ENCODE assay signal across 17 mouse cellular contexts in genomic region chr1:127514479-127514878, GRCm38 (mm10).
DNase-seq lines count a peak whose midpoint lies in the region; ATAC-seq and TF ChIP-seq lines count a peak whose summit lies in the region.
"Had no signal": no experiment of that assay in that cellular context is flagged by ENCODE, and none has a peak within 500 bp of the region (broad histone marks: within the 10 kb centered on the region; RNA-seq: fewer than 3 reads in every experiment).

No protein-coding gene starts in this region.

- DNase-seq in lung, postnatal 10 days: peak; percentile 12
- DNase-seq in lung, postnatal 0 days (ENCODE audit: low spot score): no peak
- no peak for DNase-seq in T-cell, adult 2 months (ENCODE audit: low spot score)
- no peak for DNase-seq in left cerebral cortex, adult 9 months (ENCODE audit: low spot score in 2 of 2)
- DNase-seq in right cerebral cortex, postnatal 10 days (ENCODE audit: low spot score in 2 of 2): no peak
- DNase-seq: cerebellum, adult 11 months; cerebellum, postnatal 36 days; kidney, adult 9 months; liver, embryonic 13.5 days; right cerebral cortex, adult 18-20 months had no signal

- ATAC-seq in lung, postnatal 0 days: no peak
- peak; percentile 82 for ATAC-seq in granulocyte monocyte progenitor cell, adult 5-6 weeks (replicated peaks; ENCODE audit: poor library complexity, severe bottlenecking)
- ATAC-seq: forebrain, embryonic 14.5 days had no signal

- H3K9me3 ChIP-seq in lung, postnatal 0 days (ENCODE audit: low read length): no peaks in the 10 kb centered on the region
- H3K9me3 ChIP-seq: midbrain, embryonic 15.5 days had no signal

- H3K27ac ChIP-seq in lung, postnatal 0 days (ENCODE audit: low read length): no peak overlapping the region
- H3K27ac ChIP-seq in small intestine, adult 2 months (ENCODE audit: insufficient read depth, low read depth, low read length): peak overlapping the region; percentile 51
- H3K27ac ChIP-seq: liver, embryonic 13.5 days; macrophage; midbrain, embryonic 15.5 days had no signal

- 77% methylated on average over 3 of the region's 3 CpGs for WGBS in lung, postnatal 0 days
- WGBS in small intestine, adult 2 months: 70% methylated on average over 3 of the region's 3 CpGs

- no peak overlapping the region for H3K9ac ChIP-seq in lung, postnatal 0 days (replicated peaks; ENCODE audit: low read depth)
- H3K9ac ChIP-seq: liver, embryonic 13.5 days; midbrain, embryonic 15.5 days had no signal

- H3K4me3 ChIP-seq in lung, postnatal 0 days (ENCODE audit: low read depth, low read length): no peak overlapping the region
- no peak overlapping the region for H3K4me3 ChIP-seq in small intestine, adult 2 months (ENCODE audit: low read depth, low read length)
- H3K4me3 ChIP-seq: erythroblast, embryonic 14.5 days; liver, embryonic 13.5 days; midbrain, embryonic 15.5 days had no signal

- TF ChIP-seq POLR2A in small intestine, adult 2 months (IDR thresholded peaks at IDR 0.05; ENCODE audit: low read depth, low read length): no peak

- H3K4me1 ChIP-seq in lung, postnatal 0 days (ENCODE audit: insufficient read depth, low read depth, low read length): no peaks in the 10 kb centered on the region
- H3K4me1 ChIP-seq in small intestine, adult 2 months (ENCODE audit: control insufficient read depth, insufficient read depth, insufficient read length, low read length): no peaks in the 10 kb centered on the region
- H3K4me1 ChIP-seq: liver, embryonic 13.5 days; midbrain, embryonic 15.5 days had no signal

- H3K27me3 ChIP-seq in lung, postnatal 0 days (replicated peaks; ENCODE audit: insufficient read depth, low read length): no peaks in the 10 kb centered on the region
- H3K27me3 ChIP-seq in small intestine, adult 2 months (ENCODE audit: control insufficient read depth, insufficient read depth, low read length): no peaks in the 10 kb centered on the region
- H3K27me3 ChIP-seq: liver, embryonic 13.5 days; midbrain, embryonic 15.5 days had no signal

- no peak overlapping the region for H3K4me2 ChIP-seq in lung, postnatal 0 days (replicated peaks; ENCODE audit: low read depth, low read length)
- H3K4me2 ChIP-seq: liver, embryonic 13.5 days; midbrain, embryonic 15.5 days had no signal

- TF ChIP-seq CTCF in lung, postnatal 0 days (IDR thresholded peaks at IDR 0.05): no peak
- TF ChIP-seq CTCF in small intestine, adult 2 months (IDR thresholded peaks at IDR 0.05; ENCODE audit: extremely low read depth, insufficient read length, insufficient replicate concordance, low read depth, low read length): no peak

- H3K36me3 ChIP-seq in lung, postnatal 0 days (ENCODE audit: insufficient read depth, low read length): no peaks in the 10 kb centered on the region
- H3K36me3 ChIP-seq in small intestine, adult 2 months (ENCODE audit: control insufficient read depth, insufficient read depth, low read length): no peaks in the 10 kb centered on the region
- H3K36me3 ChIP-seq: G1E; liver, embryonic 13.5 days; midbrain, embryonic 15.5 days had no signal

- TF ChIP-seq EP300 in lung, postnatal 0 days (IDR thresholded peaks at IDR 0.05): no peak
